Mouse (Mus musculus) urinary bladder, adult 2 months (tissue): Measurements from ENCODE around the gene Adprh. TPM values are rescaled to one million over a fixed set of nuclear protein-coding genes. Genes with fewer than 3 reads are reported as not detected.
"Not testable (repeated sequence)": the region's sequence is repeated elsewhere in the genome, so short reads cannot be mapped to it uniquely, and the experiment has no call there.

Experiments used
- DNase-seq: peaks from one replicate; pipeline ENCODE4 v3.0.0; 2022; ENCODE audit warnings: low spot score
- polyA plus RNA-seq: library from polyadenylated mRNA; depleted of rRNA; stranded (reverse); fragments of >200 nt; gene quantifications from 2 replicates; pipeline ENCODE4 v1.2.3, GENCODE M21; 2012; rRNA removed

Adprh gene
- polyA plus RNA-seq: 44.3 and 44.8 TPM in 2 replicates

DNA sequence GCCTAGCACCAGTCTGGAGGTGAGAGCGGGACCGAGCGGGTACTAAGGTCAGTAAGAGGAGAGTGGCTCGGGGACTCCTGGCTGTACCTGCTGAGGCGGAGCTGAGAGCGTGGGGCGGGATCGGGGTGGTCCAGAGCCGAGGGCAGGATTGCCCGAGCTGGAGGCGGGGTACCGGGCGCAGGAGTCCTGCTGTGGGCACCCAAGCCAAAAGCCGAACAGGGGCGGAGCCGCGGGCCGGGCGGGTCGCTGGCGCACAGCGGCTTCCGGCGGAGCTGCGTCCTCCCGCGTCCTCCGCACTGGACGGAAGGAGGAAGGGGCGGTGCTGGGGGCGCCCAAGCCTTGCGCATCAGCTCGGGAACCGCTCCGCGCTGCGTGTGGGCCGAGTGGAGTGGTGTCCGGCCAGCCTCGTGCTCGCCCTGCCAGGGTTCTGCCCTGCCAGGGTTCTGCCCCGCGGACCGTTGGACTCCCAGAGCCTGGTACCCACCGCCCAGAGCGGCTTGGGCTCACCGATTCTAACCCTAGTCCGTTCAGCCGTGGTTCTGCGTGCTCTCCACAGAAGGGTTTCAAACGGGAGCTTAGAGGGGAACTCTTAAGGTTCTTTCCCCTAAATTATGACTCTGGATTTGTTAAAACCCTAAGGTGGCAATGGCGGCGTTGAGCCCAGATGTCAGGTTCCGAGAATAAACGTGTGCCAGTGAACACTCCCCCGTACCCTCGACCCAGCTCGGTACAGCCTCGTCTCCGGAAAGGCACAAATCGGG is at the start of gene Adprh:
TSS of gene Adprh (minus strand) at position 262 of the 761 bp plus-strand sequence.
- peak; percentile 97 for DNase-seq

DNA sequence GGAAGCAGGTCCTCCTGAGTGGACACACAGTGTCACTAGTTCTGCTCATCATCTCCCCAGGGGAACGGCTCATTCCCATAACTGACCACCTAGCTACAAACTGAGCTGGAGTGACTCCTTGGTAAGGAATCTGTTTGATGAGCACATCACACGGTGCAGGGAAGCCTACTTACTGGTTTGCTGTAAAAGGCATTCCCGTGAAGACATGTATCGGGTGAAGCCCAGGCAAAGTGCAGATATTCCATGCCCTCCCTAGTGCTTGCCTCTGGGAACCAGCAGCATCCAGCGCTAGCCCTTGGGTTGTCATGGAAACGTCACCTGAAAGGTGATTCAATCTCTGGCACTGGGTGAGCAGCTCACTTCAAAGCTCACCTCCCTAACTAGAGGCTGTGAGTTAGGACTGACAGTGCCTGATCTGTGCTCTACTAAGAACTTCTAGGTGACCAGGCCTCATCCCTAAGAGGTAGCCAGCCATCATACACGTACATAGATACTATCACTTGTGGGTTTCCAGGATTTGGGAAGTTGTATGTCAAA is 44.2 kb upstream of the Adprh start:
- no peak for DNase-seq

DNA sequence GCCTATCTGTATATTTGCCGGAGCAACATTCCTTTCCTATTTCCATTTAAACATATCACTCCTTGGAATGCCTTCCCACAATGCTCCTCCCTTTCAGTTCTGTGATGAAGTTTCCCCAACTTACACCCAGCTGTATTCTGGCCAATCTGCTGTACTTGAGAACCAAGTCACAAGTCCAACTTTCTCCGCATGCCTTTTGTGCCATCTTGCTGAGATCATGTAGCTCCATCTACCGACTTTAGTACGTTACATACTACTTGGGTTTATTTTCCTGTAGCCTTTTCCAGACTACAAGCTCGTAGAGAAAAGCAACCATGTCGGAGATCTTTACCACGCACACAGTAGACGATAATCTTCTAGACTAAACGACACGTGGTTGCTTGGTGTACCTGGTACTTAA is 41.4 kb upstream of the Adprh start:
- no peak for DNase-seq

DNA sequence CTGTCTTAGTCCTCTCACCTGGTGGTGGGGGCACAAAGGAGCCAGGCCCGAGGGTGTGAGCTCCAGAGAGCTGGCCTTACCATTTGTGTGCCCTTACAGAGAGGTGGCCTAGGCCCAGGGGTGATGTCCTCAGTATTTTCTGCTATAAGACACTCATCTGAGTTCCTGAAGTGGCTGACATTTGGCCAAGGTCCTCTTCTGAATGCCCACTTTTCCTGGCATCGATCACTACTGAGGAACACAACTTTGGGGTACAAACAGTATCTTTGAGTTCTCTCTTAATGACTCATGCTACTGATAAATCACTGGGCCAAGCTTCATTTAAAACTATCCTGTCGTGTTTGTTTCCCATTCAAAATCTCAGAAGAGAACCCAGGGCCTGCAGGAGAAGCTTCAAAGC is 40.0 kb upstream of the Adprh start:
- no peak for DNase-seq

DNA sequence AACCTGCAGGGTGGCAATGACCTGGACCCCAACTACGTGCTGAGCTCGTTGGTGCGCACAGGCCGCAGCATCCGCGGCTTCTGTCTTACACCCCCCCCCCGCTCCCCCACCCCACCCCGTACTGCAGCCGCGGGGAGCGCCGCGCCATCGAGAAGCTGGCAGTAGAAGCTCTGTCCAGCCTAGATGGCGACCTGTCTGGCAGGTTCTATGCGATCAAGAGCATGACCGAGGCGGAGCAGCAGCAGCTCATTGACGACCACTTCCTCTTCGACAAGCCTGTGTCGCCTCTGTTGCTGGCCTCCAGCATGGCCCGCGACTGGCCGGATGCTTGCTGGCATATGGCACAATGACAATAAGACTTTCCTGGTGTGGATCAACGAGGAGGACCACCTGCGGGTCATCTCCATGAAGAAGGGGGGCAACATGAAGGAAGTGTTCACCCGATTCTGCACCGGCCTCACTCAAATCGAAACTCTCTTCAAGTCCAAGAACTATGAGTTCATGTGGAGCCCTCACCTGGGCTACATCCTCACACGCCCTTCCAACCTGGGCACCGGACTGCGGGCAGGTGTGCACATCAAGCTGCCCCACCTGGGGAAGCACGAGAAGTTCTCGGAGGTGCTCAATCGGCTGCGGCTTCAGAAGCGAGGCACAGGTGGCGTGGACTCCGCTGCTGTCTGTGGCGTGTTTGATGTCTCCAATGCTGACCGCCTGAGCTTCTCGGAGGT is 31.2 kb upstream of the Adprh start:
- no peak for DNase-seq

DNA sequence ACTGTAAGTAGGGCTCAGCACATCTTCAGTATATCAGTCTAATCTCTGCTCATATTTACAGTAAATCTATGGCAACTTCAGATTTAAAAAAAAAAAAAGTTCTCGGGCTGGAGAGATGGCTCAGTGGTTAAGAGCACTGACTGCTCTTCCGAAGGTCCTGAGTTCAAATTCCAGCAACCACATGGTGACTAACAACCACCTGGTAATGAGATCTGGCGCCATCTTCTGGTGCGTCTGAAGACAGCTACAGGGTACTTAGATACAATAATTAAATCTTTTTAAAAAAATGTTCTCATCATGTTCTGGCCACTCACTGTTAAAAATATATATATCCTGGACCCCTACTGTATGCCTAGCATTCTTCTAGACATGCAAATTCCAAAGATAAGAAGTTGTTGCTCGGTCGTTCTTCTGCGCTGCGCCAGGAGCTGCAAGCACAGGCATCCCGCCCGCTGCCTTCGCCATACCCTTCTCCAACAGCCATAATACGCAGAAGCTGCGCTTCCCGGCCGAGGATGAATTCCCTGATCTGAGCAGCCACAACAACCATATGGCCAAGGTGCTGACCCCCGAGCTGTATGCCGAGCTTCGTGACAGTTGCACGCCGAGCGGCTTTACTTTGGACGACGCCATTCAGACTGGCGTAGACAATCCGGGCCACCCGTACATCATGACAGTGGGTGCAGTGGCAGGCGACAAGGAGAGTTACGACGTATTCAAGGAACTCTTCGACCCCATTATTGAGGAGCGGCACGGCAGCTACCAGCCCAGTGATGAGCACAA is 30.5 kb upstream of the Adprh start:
- no peak for DNase-seq

DNA sequence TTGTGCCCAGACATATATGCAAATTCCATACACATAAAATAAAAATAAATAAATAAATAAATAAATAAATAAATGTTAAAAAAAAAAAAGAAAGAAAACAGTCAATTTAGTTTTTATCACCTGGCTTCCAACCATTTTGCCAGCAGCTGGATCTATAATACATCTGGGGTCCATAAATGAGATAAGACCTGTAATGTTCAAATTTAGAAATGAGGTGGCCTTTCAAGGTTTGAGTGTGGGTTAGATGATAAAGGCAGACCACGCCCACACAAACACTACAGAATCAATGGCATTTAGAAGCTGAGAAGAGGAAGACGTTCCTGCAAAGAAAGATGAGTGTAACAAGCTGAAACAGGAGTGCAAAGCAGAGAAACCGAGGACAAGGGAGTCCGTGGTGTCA is 28.8 kb upstream of the Adprh start:
- no peak for DNase-seq

DNA sequence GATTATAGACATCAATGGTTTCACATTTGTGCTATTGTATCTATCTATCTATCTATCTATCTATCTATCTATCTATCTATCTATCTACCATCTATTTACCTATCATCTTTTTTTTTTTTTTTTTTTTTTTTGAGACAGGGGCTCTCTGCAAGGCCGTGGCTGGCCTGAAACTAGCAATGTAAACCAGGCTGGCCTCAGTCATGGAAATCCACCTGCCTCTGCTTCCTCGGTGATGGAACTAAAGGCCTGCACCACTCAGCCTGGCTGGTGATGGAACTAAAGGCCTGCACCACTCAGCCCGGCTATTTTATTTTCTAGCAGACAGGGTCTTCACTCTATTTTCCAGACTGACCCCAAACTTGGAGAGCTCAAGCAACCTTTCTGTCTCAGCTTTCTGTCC is 25.8 kb upstream of the Adprh start:
- DNase-seq: no peak

DNA sequence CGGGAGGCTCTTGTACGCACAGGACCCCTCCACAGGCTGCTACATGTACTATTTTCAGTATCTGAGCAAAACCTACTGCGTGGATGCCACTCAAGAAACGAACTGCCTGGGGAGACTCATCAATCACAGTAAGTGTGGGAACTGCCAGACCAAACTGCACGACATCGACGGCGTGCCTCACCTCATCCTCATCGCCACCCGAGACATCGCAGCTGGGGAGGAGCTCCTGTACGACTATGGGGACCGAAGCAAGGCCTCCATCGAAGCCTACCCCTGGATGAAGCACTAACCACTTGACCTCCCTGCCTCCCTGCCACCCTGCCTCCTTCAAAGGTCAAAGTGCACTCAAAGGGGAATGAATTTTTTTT is 24.7 kb upstream of the Adprh start:
- not testable (repeated sequence) for DNase-seq

DNA sequence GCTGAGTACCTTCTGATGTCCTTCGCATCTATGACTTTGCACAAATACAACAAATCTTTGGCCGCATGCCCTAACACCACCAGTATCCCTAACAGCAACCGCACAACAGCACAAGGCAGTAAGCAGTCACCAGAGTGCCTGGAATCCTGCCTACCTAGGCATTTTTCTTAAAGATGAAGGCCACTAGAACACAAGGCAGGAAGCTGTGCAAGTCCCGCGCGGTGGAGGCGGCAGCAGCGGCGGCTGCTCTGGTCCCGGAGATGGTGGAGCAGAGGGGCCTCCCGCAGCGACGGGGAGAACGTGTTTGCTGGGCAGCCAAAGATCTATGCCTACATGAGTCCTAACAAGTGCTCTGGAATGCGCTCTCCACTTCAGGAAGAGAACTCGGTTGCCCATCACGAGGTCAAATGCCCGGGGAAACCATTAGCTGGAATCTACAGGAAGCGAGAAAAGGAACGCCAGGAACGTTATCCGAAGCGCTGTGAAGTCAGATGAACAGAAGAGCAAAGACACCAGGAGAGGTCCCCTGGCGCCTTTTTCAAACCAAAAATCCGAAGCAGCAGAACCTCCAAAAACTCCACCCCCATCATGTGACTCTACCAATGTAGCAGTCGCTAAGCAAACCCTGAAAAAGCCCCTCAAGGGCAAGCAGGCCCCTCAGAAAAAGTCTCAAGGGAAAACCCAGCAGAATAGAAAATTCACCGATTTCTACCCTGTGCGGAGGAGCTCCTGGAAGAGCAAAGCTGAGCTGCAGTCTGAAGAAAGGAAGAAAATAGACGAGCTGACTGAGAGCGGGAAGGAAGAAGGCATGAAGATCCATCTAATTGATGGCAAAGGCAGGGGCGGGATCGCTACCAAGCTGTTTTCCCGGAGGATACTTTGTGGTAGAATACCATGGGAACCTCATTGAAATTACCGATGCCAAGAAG is 24.1 kb upstream of the Adprh start:
- DNase-seq: peak; percentile 35

DNA sequence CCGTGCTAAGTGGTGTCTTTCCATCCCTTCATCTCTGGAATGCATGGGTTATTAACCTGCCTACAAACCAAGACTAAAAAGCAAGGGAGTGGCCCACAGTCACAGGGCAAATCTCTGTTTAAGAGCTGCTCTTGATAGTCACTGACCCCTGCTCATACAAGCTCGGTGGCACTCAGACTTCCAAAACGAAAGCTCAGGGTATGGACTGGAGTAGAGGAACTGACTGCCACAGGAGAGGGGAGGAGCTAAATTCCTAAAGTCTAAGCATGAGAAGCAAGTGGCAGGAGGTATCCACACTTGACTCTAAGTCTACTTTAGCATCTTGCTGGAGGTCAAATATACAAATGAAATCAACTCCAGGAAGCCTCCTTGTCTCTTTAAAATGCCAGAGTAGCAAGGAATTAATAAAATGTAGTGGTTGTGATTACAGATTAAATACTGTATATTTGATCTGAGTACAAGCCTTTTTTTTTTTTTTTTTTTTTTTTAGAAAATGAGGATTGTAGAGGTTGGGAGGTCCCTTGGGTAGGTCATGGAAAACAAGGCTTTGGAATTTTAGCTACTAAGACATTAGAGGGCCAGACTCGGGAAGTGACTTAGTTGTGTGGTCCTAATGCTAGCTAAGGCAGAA is 23.3 kb upstream of the Adprh start:
- DNase-seq: no peak

DNA sequence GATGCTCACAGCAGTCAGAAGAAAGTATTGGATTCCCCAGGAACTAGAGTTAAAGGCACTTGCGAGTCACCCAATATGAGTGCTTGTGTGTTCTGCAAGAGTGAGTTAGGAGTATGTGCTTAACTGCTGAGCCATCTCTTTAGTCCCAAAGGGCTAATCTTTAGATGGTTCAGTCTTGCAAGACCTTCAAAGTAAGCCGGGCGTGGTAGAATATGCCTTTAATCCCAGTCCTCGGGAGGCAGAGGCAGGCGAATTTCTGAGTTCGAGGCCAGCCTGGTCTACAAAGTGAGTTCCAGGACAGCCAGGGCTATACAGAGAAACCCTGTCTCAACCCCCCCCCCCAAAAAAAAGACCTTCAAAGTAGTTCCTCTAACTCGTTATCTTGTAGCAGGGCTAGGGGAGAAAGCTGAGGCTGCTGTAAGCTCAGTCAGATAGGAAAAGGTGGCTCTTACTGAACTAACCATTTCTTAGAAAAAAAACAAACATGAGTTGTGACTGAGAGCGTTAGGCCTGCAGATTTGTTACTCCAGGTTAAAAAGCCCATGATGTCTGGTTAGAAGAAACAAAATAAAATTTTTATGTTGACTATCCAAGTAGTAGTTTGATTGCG is 22.3 kb upstream of the Adprh start:
- DNase-seq: no peak

DNA sequence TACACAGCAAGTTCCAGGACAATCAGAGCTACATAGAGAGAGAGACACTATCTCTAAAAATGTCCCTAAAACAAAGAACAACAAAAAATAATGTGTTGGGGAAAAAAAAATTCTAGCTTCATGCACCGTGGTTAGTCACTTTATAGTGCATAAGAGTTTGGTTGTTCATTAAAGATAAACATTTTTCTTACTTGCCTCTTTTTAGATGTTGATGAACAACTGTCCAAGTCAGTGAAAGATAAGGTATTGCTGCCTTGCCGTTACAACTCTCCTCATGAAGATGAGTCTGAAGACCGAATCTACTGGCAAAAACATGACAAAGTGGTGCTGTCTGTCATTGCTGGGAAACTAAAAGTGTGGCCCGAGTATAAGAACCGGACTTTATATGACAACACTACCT is 21.2 kb upstream of the Adprh start:
- no peak for DNase-seq

DNA sequence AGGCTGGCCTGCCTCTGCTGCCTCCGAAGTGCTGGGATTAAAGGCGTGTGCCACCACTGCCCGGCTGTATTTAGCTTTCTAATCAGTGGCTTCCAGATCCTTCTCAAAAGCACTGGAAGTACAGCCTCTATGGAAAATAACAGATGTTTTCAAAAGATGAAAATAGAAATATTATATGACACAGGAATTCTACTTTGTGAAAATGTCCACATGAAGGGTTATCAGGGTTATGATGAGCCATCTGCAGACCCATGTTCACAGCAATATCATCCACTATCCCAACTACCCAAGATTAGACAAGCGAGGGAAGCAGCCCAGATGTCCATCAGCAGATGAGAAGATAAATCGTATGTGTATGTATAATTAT is 20.0 kb upstream of the Adprh start:
- DNase-seq: no peak

DNA sequence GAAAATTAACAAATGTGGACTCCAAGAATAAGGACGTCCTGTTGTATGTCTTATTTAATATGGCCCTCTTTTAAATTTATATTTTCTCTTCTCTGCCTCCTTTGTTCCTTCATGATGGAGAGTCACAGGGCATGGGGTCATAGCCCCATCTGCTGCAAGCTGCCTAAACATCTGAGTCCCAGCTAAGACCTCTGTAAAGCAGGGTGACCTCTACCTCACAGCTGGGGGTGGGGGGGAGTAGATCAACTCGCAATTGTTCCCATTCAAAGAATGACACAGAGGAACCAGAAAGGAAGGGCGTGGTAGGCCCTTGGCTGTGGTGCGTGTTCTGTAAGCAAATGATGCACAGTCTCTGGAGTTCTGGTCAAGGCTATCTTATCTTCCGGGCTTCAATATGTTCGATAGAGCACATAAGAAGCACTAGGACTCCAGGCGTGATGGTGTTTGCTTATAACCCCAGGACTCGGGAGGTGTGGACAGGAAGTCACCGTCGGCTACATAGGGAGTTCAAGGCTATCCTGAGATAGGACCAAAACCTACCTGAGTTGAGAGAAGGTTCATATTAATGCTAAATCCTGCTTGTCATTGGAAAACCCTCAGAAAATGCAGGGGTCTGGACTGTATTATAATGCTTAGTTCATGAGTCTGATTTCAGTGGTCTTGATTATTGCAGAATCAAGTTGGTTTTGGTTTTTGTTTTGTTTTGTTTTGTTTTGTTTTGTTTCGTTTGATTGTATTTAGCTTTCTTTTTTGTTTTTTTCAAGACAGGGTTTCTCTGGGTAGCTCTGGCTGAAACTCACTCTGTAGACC is 19.4 kb upstream of the Adprh start:
- no peak for DNase-seq

DNA sequence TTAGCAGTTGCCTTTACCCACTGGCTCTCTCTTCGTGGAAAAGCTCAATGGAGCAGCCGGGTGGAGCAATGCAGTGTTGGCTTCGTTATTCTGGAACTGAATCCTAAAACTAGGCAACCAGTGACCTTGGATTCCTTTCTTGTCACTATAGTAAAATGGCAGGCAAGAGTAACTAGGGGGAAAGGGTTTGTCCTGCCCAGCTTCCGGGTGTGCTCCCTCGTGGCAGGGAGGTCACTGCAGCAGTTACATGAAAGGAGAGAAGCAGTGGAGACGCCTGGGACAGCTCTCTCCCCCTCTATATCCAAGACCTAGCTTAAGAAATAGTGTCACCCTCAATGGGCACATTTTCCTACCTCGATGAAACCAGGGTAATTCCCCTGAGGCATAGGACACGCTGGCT is 16.9 kb upstream of the Adprh start:
- DNase-seq: no peak

DNA sequence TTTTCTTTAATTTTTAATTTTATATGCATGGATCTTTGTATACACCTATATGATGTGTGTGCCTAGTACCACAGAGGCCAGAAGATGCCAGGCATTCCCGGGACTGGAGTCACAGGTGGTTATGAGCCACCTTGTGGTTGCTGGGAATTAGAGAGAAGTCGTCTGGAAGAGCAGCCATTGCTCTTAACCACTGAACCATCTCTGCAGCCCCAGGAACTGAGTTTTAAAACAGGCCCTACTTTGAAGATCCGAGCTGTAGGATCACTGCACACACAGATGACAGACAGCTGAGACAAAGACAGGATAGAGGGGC is 16.2 kb upstream of the Adprh start:
- no peak for DNase-seq

DNA sequence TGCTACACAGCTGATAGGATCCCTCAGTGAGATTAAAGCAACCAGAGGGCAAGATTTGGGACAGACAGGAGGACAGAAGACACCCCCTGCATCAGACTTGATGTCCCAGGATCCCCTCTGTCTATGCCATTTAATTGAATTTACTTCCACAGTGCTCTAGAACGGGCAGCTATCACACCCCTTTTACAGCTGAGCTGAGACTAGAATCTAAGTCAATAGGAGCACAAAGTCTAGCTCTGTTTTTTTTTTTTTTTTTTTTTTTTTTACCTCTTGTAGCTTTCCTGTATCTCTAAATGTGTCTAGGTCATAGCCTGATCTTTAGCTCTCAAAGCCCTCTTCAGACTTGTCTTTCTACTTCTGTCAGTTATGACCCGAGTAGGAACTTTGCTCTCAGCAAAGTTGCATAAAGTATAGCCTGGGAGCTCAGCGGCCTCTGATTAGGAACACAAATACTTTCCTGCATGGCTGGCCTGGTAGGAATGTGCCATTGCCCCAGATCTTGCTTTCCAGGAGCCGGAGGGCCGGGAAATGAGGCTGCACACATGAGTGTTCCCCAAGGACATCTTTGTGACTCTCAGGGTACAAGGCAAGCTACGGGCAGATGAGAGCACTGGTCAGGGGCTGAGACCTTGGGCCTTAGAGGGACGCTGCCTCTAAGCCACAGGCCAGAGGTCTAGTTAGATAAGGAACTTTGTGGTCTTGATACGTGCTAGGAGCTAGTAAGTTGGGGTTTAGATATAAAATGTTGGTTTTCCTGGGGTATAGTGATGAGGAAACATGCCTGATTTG is 15.6 kb upstream of the Adprh start:
- DNase-seq: no peak
